Comparison of ENCODE assay signal across 14 mouse cellular contexts in the genomic region with DNA sequence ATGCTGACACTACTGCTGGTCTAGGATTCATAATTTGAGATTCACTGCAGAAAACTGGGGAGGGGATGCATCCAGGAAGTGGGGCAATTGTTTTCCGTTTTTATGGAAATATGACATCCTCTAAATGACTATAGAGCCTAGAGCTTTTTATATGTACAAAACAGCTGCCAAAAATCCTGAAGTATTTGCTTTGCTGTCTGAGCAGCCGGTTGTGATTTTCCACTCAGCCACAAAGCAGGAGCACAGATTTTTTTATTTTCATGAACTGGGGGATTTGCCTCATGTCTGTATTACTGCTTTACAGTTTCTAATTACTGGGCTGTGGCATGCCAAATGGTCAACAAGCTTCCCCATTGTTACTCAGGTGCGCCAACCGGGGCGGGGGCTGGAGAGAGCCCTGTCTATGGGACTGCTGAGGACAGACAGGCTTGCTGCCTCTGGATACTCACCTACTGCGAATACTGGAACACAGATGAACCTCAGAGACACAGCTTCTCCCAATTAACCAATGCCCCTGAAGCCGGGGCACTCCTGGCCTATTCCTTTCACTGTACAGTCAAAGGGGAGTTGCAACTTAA. TPM values are rescaled to one million over a fixed set of nuclear protein-coding genes. Genes with fewer than 3 reads are reported as not detected.
DNase-seq lines count a peak whose midpoint lies in the region; ATAC-seq and TF ChIP-seq lines count a peak whose summit lies in the region.
"Had no signal": no experiment of that assay in that cellular context is flagged by ENCODE, and none has a peak within 500 bp of the region (broad histone marks: within the 10 kb centered on the region; RNA-seq: fewer than 3 reads in every experiment).

No protein-coding gene starts in this region.

- no peaks in the 10 kb centered on the region for H3K27me3 ChIP-seq in limb, embryonic 12.5 days
- H3K27me3 ChIP-seq in limb, embryonic 10.5 days (ENCODE audit: low read depth, poor library complexity, severe bottlenecking): no peaks in the 10 kb centered on the region
- H3K27me3 ChIP-seq in embryonic facial prominence, embryonic 15.5 days: no peaks in the 10 kb centered on the region
- H3K27me3 ChIP-seq in stomach, embryonic 15.5 days (replicated peaks): no peaks in the 10 kb centered on the region
- H3K27me3 ChIP-seq: hindbrain, embryonic 13.5 days; neural tube, embryonic 15.5 days had no signal

- no peaks in the 10 kb centered on the region for H3K36me3 ChIP-seq in limb, embryonic 12.5 days
- H3K36me3 ChIP-seq in limb, embryonic 10.5 days: no peaks in the 10 kb centered on the region
- H3K36me3 ChIP-seq in embryonic facial prominence, embryonic 15.5 days: no peaks in the 10 kb centered on the region
- H3K36me3 ChIP-seq in stomach, embryonic 15.5 days: no peaks in the 10 kb centered on the region
- H3K36me3 ChIP-seq: G1E; hindbrain, embryonic 13.5 days; midbrain, embryonic 10.5 days; neural tube, embryonic 15.5 days had no signal

- intact Hi-C loops in gastrocnemius, adult 2 months (cut with DNase I): no loop called here
- intact Hi-C loops in gastrocnemius, postnatal 36 days (cut with DNase I): loop anchor here (2.0 kb wide), 1 partner anchor 35 kb away; no protein-coding TSS in a partner anchor

- no peak overlapping the region for H3K9ac ChIP-seq in limb, embryonic 12.5 days (replicated peaks)
- H3K9ac ChIP-seq in embryonic facial prominence, embryonic 15.5 days: no peak overlapping the region
- H3K9ac ChIP-seq in stomach, embryonic 15.5 days: no peak overlapping the region
- H3K9ac ChIP-seq: hindbrain, embryonic 13.5 days; liver, embryonic 14.5 days; neural tube, embryonic 15.5 days had no signal

- DNase-seq in gastrocnemius, adult 2 months: peak; percentile 32
- no peak for DNase-seq in gastrocnemius, postnatal 36 days
- DNase-seq in limb, embryonic 10.5 days (ENCODE audit: low spot score): no peak
- no peak for DNase-seq in spleen, postnatal 36 days (ENCODE audit: low spot score in 2 of 2)
- DNase-seq: kidney, adult 8-10 months; spleen, adult 18-20 months had no signal

- TF ChIP-seq CTCF in gastrocnemius, adult 2 months (IDR thresholded peaks at IDR 0.05): no peak

- H3K4me2 ChIP-seq in limb, embryonic 12.5 days: no peak overlapping the region
- H3K4me2 ChIP-seq in embryonic facial prominence, embryonic 15.5 days (replicated peaks): peak overlapping the region; percentile 40
- H3K4me2 ChIP-seq in stomach, embryonic 15.5 days: no peak overlapping the region
- H3K4me2 ChIP-seq: hindbrain, embryonic 13.5 days; neural tube, embryonic 15.5 days had no signal

- H3K9me3 ChIP-seq in limb, embryonic 12.5 days: no peaks in the 10 kb centered on the region
- no peaks in the 10 kb centered on the region for H3K9me3 ChIP-seq in limb, embryonic 10.5 days (replicated peaks)
- H3K9me3 ChIP-seq in embryonic facial prominence, embryonic 15.5 days (replicated peaks): no peaks in the 10 kb centered on the region
- no peaks in the 10 kb centered on the region for H3K9me3 ChIP-seq in stomach, embryonic 15.5 days
- H3K9me3 ChIP-seq: G1E; hindbrain, embryonic 13.5 days; midbrain, embryonic 10.5 days; neural tube, embryonic 15.5 days had no signal

- peaks cover 35% of the 10 kb centered on the region for H3K4me1 ChIP-seq in limb, embryonic 12.5 days (replicated peaks)
- peaks cover 45% of the 10 kb centered on the region for H3K4me1 ChIP-seq in limb, embryonic 10.5 days
- H3K4me1 ChIP-seq in embryonic facial prominence, embryonic 15.5 days: peaks cover 55% of the 10 kb centered on the region
- peaks cover 22% of the 10 kb centered on the region for H3K4me1 ChIP-seq in stomach, embryonic 15.5 days

- H3K4me3 ChIP-seq in gastrocnemius, adult 2 months: no peak overlapping the region
- H3K4me3 ChIP-seq in limb, embryonic 12.5 days (replicated peaks): no peak overlapping the region
- H3K4me3 ChIP-seq in limb, embryonic 10.5 days: no peak overlapping the region
- no peak overlapping the region for H3K4me3 ChIP-seq in embryonic facial prominence, embryonic 15.5 days (replicated peaks)
- H3K4me3 ChIP-seq in stomach, embryonic 15.5 days (replicated peaks): no peak overlapping the region
- H3K4me3 ChIP-seq: hindbrain, embryonic 13.5 days; midbrain, embryonic 10.5 days; neural tube, embryonic 15.5 days had no signal

- peak overlapping the region; percentile 46; the same call in 1 of the 2 replicates for H3K27ac ChIP-seq in gastrocnemius, adult 2 months
- peak overlapping the region; percentile 13; the same call in 1 of the 2 replicates for H3K27ac ChIP-seq in limb, embryonic 12.5 days
- H3K27ac ChIP-seq in limb, embryonic 10.5 days: no peak overlapping the region; the same call in 1 of the 2 replicates
- peak overlapping the region; percentile 87 for H3K27ac ChIP-seq in embryonic facial prominence, embryonic 15.5 days (replicated peaks)
- H3K27ac ChIP-seq in stomach, embryonic 15.5 days: peak overlapping the region; percentile 51; the same call in 1 of the 2 replicates
- H3K27ac ChIP-seq: hindbrain, embryonic 13.5 days; liver, embryonic 14.5 days; midbrain, embryonic 10.5 days; neural tube, embryonic 15.5 days had no signal

- 47% methylated on average over 7 of the region's 7 CpGs for WGBS in limb, embryonic 12.5 days
- WGBS in limb, embryonic 10.5 days: 77% methylated on average over 7 of the region's 7 CpGs
- 22% methylated on average over 7 of the region's 7 CpGs for WGBS in embryonic facial prominence, embryonic 15.5 days
- WGBS in stomach, embryonic 15.5 days: 61% methylated on average over 7 of the region's 7 CpGs

- no peak for ATAC-seq in limb, embryonic 12.5 days (ENCODE audit: insufficient number of reproducible peaks, insufficient read depth, low FRiP score, low TSS enrichment, low read depth)
- ATAC-seq in embryonic facial prominence, embryonic 15.5 days (ENCODE audit: insufficient number of reproducible peaks, low FRiP score, low TSS enrichment, low read depth): peak; percentile 53; the same call in 1 of the 2 replicates
- ATAC-seq in stomach, embryonic 15.5 days (ENCODE audit: insufficient read depth, low FRiP score, low read depth): no peak

RNA-seq across cellular contexts. Expression of a gene that starts 53.3 kb away (rescaled TPM):
- total RNA-seq in gastrocnemius, adult 2 months (2021): 10 to 100 TPM; 13.0 to 31.1 TPM
- total RNA-seq in gastrocnemius, postnatal 36 days (2021): 10 to 100 TPM; 14.6 to 15.5 TPM
- 61.5 and 66.4 TPM in 2 replicates for polyA plus RNA-seq in limb, embryonic 12.5 days (2016; fragmentation: Nextera tagmentation; extraction: Ambion mirVana)
- 43.0 and 57.8 TPM in 2 replicates for polyA plus RNA-seq in limb, embryonic 10.5 days (2016; fragmentation: Nextera tagmentation; extraction: Ambion mirVana)
- polyA plus RNA-seq in embryonic facial prominence, embryonic 15.5 days (2015; fragmentation: Nextera tagmentation; extraction: Ambion mirVana): 39.7 and 45.3 TPM in 2 replicates
- 25.5 and 26.2 TPM in 2 replicates for polyA plus RNA-seq in stomach, embryonic 15.5 days (2015; fragmentation: Nextera tagmentation; extraction: Ambion mirVana)
